In genomic region chr4:143298431-143299315, GRCm38 (mm10) we compare ENCODE assay signal across 9 mouse cellular contexts. TPM values are rescaled to one million over a fixed set of nuclear protein-coding genes. Genes with fewer than 3 reads are reported as not detected.
A peak's percentile ranks its signal among the peaks of the same experiment; 100 is the strongest.
DNase-seq lines count a peak whose midpoint lies in the region; ATAC-seq and TF ChIP-seq lines count a peak whose summit lies in the region.
"Had no signal": no experiment of that assay in that cellular context is flagged by ENCODE, and none has a peak within 500 bp of the region (broad histone marks: within the 10 kb centered on the region; RNA-seq: fewer than 3 reads in every experiment).

No protein-coding gene starts in this region.

- DNase-seq in heart, adult 11 months = peak; percentile 93
- no peak for DNase-seq in heart, adult 8-10 months (ENCODE audit: low spot score)
- DNase-seq in thymus, postnatal 14 days = no peak
- DNase-seq in left cerebral cortex, postnatal 25 days (ENCODE audit: low spot score in 2 of 2) = no peak

- H3K9me3 ChIP-seq in heart, embryonic 15.5 days (replicated peaks) = no peaks in the 10 kb centered on the region
- H3K9me3 ChIP-seq in limb, embryonic 15.5 days = no peaks in the 10 kb centered on the region

- TF ChIP-seq POLR2A in olfactory bulb, adult 2 months (IDR thresholded peaks at IDR 0.05; ENCODE audit: insufficient read depth, low read depth, low read length) = no peak

- intact Hi-C loops in left cerebral cortex, postnatal 25 days (cut with DNase I) = no loop called here

- H3K4me3 ChIP-seq in heart, embryonic 15.5 days = peak overlapping the region; percentile 59
- peak overlapping the region; percentile 45 for H3K4me3 ChIP-seq in limb, embryonic 15.5 days
- H3K4me3 ChIP-seq in olfactory bulb, adult 2 months (ENCODE audit: insufficient read depth, low read depth, low read length) = peak overlapping the region; percentile 30

- H3K9ac ChIP-seq in heart, embryonic 15.5 days = peak overlapping the region; percentile 51
- H3K9ac ChIP-seq in limb, embryonic 15.5 days = 0 out of 2 replicates have a peak overlapping the region, but pooled peaks have one; percentile 7

- ATAC-seq in common myeloid progenitor, adult 5-6 weeks (replicated peaks; ENCODE audit: low read depth, poor library complexity, severe bottlenecking) = peak; percentile 75
- 0 out of 2 replicates have a peak, but pooled peaks have one; percentile 39 for ATAC-seq in heart, embryonic 15.5 days (replicated peaks; ENCODE audit: insufficient number of reproducible peaks, insufficient read depth, low FRiP score, low read depth)
- ATAC-seq in limb, embryonic 15.5 days (ENCODE audit: insufficient number of reproducible peaks, low FRiP score, low TSS enrichment, low read depth) = no peak

- peaks cover 14% of the 10 kb centered on the region for H3K27me3 ChIP-seq in heart, embryonic 15.5 days
- 0 out of 2 replicates have a peak, but pooled peaks cover 2% of the 10 kb centered on the region for H3K27me3 ChIP-seq in limb, embryonic 15.5 days

- H3K4me2 ChIP-seq in heart, embryonic 15.5 days = peak overlapping the region; percentile 76
- peak overlapping the region; percentile 65 for H3K4me2 ChIP-seq in limb, embryonic 15.5 days

- peaks cover 41% of the 10 kb centered on the region for H3K4me1 ChIP-seq in heart, embryonic 15.5 days (replicated peaks)
- H3K4me1 ChIP-seq in limb, embryonic 15.5 days = peaks cover 53% of the 10 kb centered on the region
- peaks cover 8% of the 10 kb centered on the region for H3K4me1 ChIP-seq in olfactory bulb, adult 2 months (ENCODE audit: control insufficient read depth, insufficient read depth, low read length)

- WGBS in heart, embryonic 15.5 days = 12% methylated on average over 24 of the region's 24 CpGs
- 6% methylated on average over 24 of the region's 24 CpGs for WGBS in limb, embryonic 15.5 days
- 15% methylated on average over 24 of the region's 24 CpGs for WGBS in olfactory bulb, adult 2 months

- H3K27ac ChIP-seq in heart, embryonic 15.5 days = peak overlapping the region; percentile 60
- peak overlapping the region; percentile 77 for H3K27ac ChIP-seq in limb, embryonic 15.5 days
- no peak overlapping the region for H3K27ac ChIP-seq in olfactory bulb, adult 2 months (ENCODE audit: insufficient read depth, low read depth, low read length)

- no peak for TF ChIP-seq CTCF in olfactory bulb, adult 2 months (IDR thresholded peaks at IDR 0.05; ENCODE audit: insufficient read depth, low read depth, low read length)

- no peaks in the 10 kb centered on the region for H3K36me3 ChIP-seq in heart, embryonic 15.5 days
- H3K36me3 ChIP-seq in limb, embryonic 15.5 days = no peaks in the 10 kb centered on the region

RNA-seq across cellular contexts. Expression of gene Pdpn, which starts 0.7 kb away (rescaled TPM):
- 1 to 10 TPM; 5.0 to 7.2 (median 5.6) TPM for total RNA-seq in heart, adult 8-10 months (2022)
- not detected in 2 replicates for total RNA-seq in common myeloid progenitor, adult 5-6 weeks (2017)
- polyA plus RNA-seq in heart, embryonic 15.5 days (2015; fragmentation: Nextera tagmentation; extraction: Ambion mirVana) = 22.9 and 26.6 TPM in 2 replicates
- polyA plus RNA-seq in limb, embryonic 15.5 days (2015; fragmentation: Nextera tagmentation; extraction: Ambion mirVana) = 64.0 and 70.4 TPM in 2 replicates
- polyA plus RNA-seq in olfactory bulb, adult 2 months (2012; ENCODE audit: insufficient read depth, insufficient read length, low replicate concordance, missing spikeins) = not detected in 2 replicates
- total RNA-seq in left cerebral cortex, postnatal 25 days (2021) = 10 to 100 TPM; 14.7 to 15.9 TPM

RNA-seq across cellular contexts. Expression of gene Lrrc38, which starts 50.9 kb away (rescaled TPM):
- total RNA-seq in heart, adult 8-10 months (2022) = under 1 TPM in 1 of 4 experiments, not detected in 3; 0.14 TPM
- total RNA-seq in common myeloid progenitor, adult 5-6 weeks (2017) = not detected in 2 replicates
- polyA plus RNA-seq in heart, embryonic 15.5 days (2015; fragmentation: Nextera tagmentation; extraction: Ambion mirVana) = 0.11 and 0.25 TPM in 2 replicates
- 0.99 and 1.9 TPM in 2 replicates for polyA plus RNA-seq in limb, embryonic 15.5 days (2015; fragmentation: Nextera tagmentation; extraction: Ambion mirVana)
- not detected in 2 replicates for polyA plus RNA-seq in olfactory bulb, adult 2 months (2012; ENCODE audit: insufficient read depth, insufficient read length, low replicate concordance, missing spikeins)
- total RNA-seq in left cerebral cortex, postnatal 25 days (2021) = 1 to 10 TPM; 1.9 to 2.3 TPM
- polyA plus RNA-seq: gonadal fat pad, adult 2 months had no signal
